Mouse (Mus musculus): ENCODE measurements around the gene Ppp1r13l. TPM values are rescaled to one million over a fixed set of nuclear protein-coding genes. Genes with fewer than 3 reads are reported as not detected.

Ppp1r13l gene
- polyA plus RNA-seq, 1 experiment from 2014 or later: 13.6 TPM

DNA sequence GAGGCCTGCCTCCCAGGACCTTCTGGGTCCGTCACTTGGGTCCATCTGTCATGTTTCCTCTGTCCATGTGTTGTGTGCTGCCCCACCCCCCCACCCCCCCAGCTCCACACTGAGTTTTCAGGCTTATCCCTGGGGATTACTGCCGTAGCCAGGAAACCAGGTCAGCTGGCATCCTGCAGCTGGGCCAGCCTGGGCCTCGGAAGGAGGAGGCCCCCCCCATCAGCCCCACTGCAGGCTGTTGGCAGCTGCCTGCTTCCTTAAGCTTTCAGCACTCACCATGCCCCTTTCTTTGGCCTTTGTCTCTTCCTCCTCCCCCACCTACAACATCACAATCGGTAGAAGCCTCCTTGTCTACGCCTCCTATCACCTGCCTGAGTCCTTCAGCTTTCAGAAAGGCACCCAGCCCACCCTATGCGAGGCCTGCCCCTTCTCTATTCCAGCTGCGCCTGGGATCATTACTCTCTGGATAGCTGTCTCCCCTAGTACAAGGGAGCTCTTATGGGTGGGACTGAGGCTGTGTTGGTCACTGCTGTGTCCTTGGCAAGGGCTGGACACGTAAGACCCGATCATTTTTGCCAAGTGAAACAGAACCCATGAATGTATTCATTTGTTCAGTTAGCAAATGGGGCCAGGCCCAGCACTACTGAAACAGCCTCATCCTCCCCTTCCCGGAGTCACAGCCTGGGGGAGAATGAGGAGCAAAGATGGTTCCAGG, 29.3 kb downstream of the Ppp1r13l start:
- ATAC-seq (replicated peaks; ENCODE audit: extremely low read depth, insufficient read depth, low FRiP score): no peak
- Histone ChIP-seq H3K4me1 (ENCODE audit: control insufficient read depth, insufficient read depth, low read length) (no peaks in the 10 kb centered on the region), H3K4me3 (ENCODE audit: low read length) (no peak overlapping the region), H3K27me3 (ENCODE audit: control insufficient read depth, insufficient read depth, low read length) (no peaks in the 10 kb centered on the region), H3K36me3 (ENCODE audit: control insufficient read depth, insufficient read depth) (peaks cover 61% of the 10 kb centered on the region), H3K9me3 (replicated peaks; ENCODE audit: control insufficient read depth, low read length) (no peaks in the 10 kb centered on the region), H3K27ac (ENCODE audit: low read length) (no peak overlapping the region), H3K9ac (ENCODE audit: low read length) (no peak overlapping the region), H3K4me2 (ENCODE audit: low read depth, low read length) (no peak overlapping the region)
- 68% methylated on average over 9 of the region's 10 CpGs for WGBS

GRCm38 (mm10) chr7:19394484-19394883, 34.9 kb downstream of the Ppp1r13l start:
- no peaks in the 10 kb centered on the region for H3K4me1 ChIP-seq (ENCODE audit: control insufficient read depth, insufficient read depth, low read length)
- H3K9ac ChIP-seq (ENCODE audit: low read length): no peak overlapping the region
- no peaks in the 10 kb centered on the region for H3K9me3 ChIP-seq (replicated peaks; ENCODE audit: control insufficient read depth, low read length)
- 86% methylated on average over 8 of the region's 8 CpGs for WGBS
- H3K4me3 ChIP-seq (ENCODE audit: low read length): no peak overlapping the region
- ATAC-seq (replicated peaks; ENCODE audit: extremely low read depth, insufficient read depth, low FRiP score): no peak
- H3K27ac ChIP-seq (ENCODE audit: low read length): no peak overlapping the region
- H3K4me2 ChIP-seq (ENCODE audit: low read depth, low read length): no peak overlapping the region
- peaks cover 45% of the 10 kb centered on the region for H3K36me3 ChIP-seq (ENCODE audit: control insufficient read depth, insufficient read depth)
- no peaks in the 10 kb centered on the region for H3K27me3 ChIP-seq (ENCODE audit: control insufficient read depth, insufficient read depth, low read length)

DNA sequence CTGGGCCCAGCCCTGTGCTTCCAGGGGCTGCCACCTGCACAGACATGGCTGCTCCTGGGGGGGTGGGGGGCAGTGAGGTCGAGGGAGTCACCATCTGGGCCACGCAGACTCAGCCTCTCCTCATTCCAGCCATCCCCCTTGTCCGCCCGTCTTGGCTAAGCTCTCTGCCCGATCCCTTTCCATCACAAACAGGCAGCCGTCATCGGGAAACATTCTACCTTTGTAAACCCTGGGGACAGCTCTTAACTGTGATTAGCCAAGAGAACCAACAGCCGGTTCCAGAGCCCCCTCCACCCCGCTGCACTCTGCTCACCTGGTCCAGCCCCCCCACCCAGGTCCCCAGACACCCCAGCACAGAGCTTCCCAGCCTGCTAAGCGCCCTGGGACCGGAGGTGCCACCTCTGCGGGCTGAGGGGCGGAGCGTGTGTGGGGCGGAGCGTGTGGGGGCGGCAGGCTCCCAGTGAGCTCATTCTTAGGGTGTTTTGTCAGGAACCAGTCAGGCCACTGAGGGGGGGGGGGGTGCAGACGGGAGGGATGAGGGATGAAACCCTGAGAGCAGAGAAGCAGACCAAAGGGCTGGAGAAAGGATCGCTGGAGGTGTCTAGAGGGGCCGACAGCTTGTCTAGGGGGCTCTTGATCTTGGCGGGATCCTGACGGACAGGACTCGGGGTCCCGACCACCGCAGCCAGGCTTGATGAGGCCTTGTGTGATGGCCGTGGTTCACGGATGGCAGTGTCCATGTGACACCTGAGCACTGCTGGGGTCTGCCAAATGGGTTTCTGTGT, 40.1 kb downstream of the Ppp1r13l start:
- peaks cover 28% of the 10 kb centered on the region for H3K27me3 ChIP-seq (ENCODE audit: control insufficient read depth, insufficient read depth, low read length)

GRCm38 (mm10) chr7:19400946-19401345, 41.4 kb downstream of the Ppp1r13l start:
- H3K9ac ChIP-seq (ENCODE audit: low read length): no peak overlapping the region
- no peak overlapping the region for H3K4me2 ChIP-seq (ENCODE audit: low read depth, low read length)
- H3K36me3 ChIP-seq (ENCODE audit: control insufficient read depth, insufficient read depth): no peaks in the 10 kb centered on the region
- H3K4me3 ChIP-seq (ENCODE audit: low read length): no peak overlapping the region
- peaks cover 6% of the 10 kb centered on the region for H3K4me1 ChIP-seq (ENCODE audit: control insufficient read depth, insufficient read depth, low read length)
- H3K9me3 ChIP-seq (replicated peaks; ENCODE audit: control insufficient read depth, low read length): peaks cover 5% of the 10 kb centered on the region
- ATAC-seq (replicated peaks; ENCODE audit: extremely low read depth, insufficient read depth, low FRiP score): no peak
- 78% methylated on average over 4 of the region's 4 CpGs for WGBS
- peaks cover 32% of the 10 kb centered on the region for H3K27me3 ChIP-seq (ENCODE audit: control insufficient read depth, insufficient read depth, low read length)
- no peak overlapping the region for H3K27ac ChIP-seq (ENCODE audit: low read length)

More for the DNA sequence above, 40.1 kb downstream of the Ppp1r13l start:
- H3K4me2 ChIP-seq (ENCODE audit: low read depth, low read length): peak overlapping the region; percentile 73
- H3K9me3 ChIP-seq (replicated peaks; ENCODE audit: control insufficient read depth, low read length): peaks cover 5% of the 10 kb centered on the region
- peaks cover 3% of the 10 kb centered on the region for H3K4me1 ChIP-seq (ENCODE audit: control insufficient read depth, insufficient read depth, low read length)
- H3K36me3 ChIP-seq (ENCODE audit: control insufficient read depth, insufficient read depth): peaks cover 4% of the 10 kb centered on the region
- no peak overlapping the region for H3K27ac ChIP-seq (ENCODE audit: low read length)
- WGBS: 2% methylated on average over 26 of the region's 27 CpGs
- ATAC-seq (replicated peaks; ENCODE audit: extremely low read depth, insufficient read depth, low FRiP score): peak; percentile 47
- H3K4me3 ChIP-seq (ENCODE audit: low read length): peak overlapping the region; percentile 46
- H3K9ac ChIP-seq (ENCODE audit: low read length): peak overlapping the region; percentile 62

- no peak for ATAC-seq (replicated peaks; ENCODE audit: extremely low read depth, insufficient read depth, low FRiP score)
- no peak overlapping the region for H3K9ac ChIP-seq (ENCODE audit: low read length)
Observed at GRCm38 (mm10) chr7:19402535-19403112, 43.1 kb downstream of the Ppp1r13l start.

GRCm38 (mm10) chr7:19403731-19404296, 44.3 kb downstream of the Ppp1r13l start, which contains the start of gene Klc3:
Klc3 (minus strand) TSS chr7:19404104.
- Histone ChIP-seq H3K4me3 (ENCODE audit: low read length) (peak within 1 kb of the TSS; percentile 74), H3K4me1 (ENCODE audit: control insufficient read depth, insufficient read depth, low read length) (peaks cover 6% of the 10 kb centered on the region), H3K9ac (ENCODE audit: low read length) (peak within 1 kb of the TSS; percentile 73), H3K36me3 (ENCODE audit: control insufficient read depth, insufficient read depth) (no peaks in the 10 kb centered on the region), H3K27me3 (ENCODE audit: control insufficient read depth, insufficient read depth, low read length) (peaks cover 32% of the 10 kb centered on the region), H3K4me2 (ENCODE audit: low read depth, low read length) (peak within 1 kb of the TSS; percentile 99), H3K9me3 (replicated peaks; ENCODE audit: control insufficient read depth, low read length) (peaks cover 5% of the 10 kb centered on the region), H3K27ac (ENCODE audit: low read length) (no peak within 1 kb of the TSS)
- WGBS: under 1% methylated on average over 62 of the region's 62 CpGs
- ATAC-seq (replicated peaks; ENCODE audit: extremely low read depth, insufficient read depth, low FRiP score): peak; percentile 49

More at GRCm38 (mm10) chr7:19402535-19403112, 43.1 kb downstream of the Ppp1r13l start:
- no peak overlapping the region for H3K4me2 ChIP-seq (ENCODE audit: low read depth, low read length)
- peaks cover 32% of the 10 kb centered on the region for H3K27me3 ChIP-seq (ENCODE audit: control insufficient read depth, insufficient read depth, low read length)
- H3K4me3 ChIP-seq (ENCODE audit: low read length): no peak overlapping the region
- peaks cover 5% of the 10 kb centered on the region for H3K9me3 ChIP-seq (replicated peaks; ENCODE audit: control insufficient read depth, low read length)
- no peaks in the 10 kb centered on the region for H3K36me3 ChIP-seq (ENCODE audit: control insufficient read depth, insufficient read depth)
- peaks cover 6% of the 10 kb centered on the region for H3K4me1 ChIP-seq (ENCODE audit: control insufficient read depth, insufficient read depth, low read length)
- WGBS: 78% methylated on average over 9 of the region's 9 CpGs
- H3K27ac ChIP-seq (ENCODE audit: low read length): no peak overlapping the region

DNA sequence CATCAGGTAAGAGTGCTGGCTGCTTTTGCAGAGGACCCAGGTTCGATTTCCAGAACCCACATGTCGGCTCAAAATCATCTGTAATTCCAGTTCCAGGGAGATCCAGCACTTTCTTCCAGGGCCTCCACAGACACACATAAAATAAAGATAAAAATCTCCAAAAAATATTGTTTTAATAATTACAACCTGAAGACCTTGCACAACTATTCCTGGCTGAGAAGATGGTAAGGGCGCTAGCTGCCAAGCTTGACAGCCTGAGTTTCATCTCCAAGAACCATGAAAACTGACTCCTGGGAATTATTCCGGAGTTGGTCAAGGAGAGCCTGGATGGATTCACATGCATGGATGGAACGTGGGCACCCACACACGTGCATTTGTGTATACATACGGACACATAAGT, 44.9 kb downstream of the Ppp1r13l start, which contains the start of gene Ckm:
Gene Ckm, plus strand, starts transcription at position 301 of the 400 bp plus-strand sequence.
- Histone ChIP-seq H3K4me3 (ENCODE audit: low read length) (peak within 1 kb of the TSS; percentile 74), H3K4me1 (ENCODE audit: control insufficient read depth, insufficient read depth, low read length) (peaks cover 7% of the 10 kb centered on the region), H3K9me3 (replicated peaks; ENCODE audit: control insufficient read depth, low read length) (peaks cover 5% of the 10 kb centered on the region), H3K27me3 (ENCODE audit: control insufficient read depth, insufficient read depth, low read length) (peaks cover 32% of the 10 kb centered on the region), H3K36me3 (ENCODE audit: control insufficient read depth, insufficient read depth) (no peaks in the 10 kb centered on the region), H3K27ac (ENCODE audit: low read length) (no peak within 1 kb of the TSS), H3K9ac (ENCODE audit: low read length) (peak within 1 kb of the TSS; percentile 73), H3K4me2 (ENCODE audit: low read depth, low read length) (peak within 1 kb of the TSS; percentile 99)
- no peak for ATAC-seq (replicated peaks; ENCODE audit: extremely low read depth, insufficient read depth, low FRiP score)
- 48% methylated on average over 7 of the region's 7 CpGs for WGBS

- Histone ChIP-seq H3K9ac (ENCODE audit: low read length) (peak overlapping the region; percentile 54; the same call in 1 of the 2 replicates), H3K4me3 (ENCODE audit: low read length) (no peak overlapping the region)
Observed at GRCm38 (mm10) chr7:19405417-19405816, 45.9 kb downstream of the Ppp1r13l start.

More at GRCm38 (mm10) chr7:19405417-19405816, 45.9 kb downstream of the Ppp1r13l start:
- H3K36me3 ChIP-seq (ENCODE audit: control insufficient read depth, insufficient read depth): no peaks in the 10 kb centered on the region
- H3K4me2 ChIP-seq (ENCODE audit: low read depth, low read length): peak overlapping the region; percentile 50; the same call in 1 of the 2 replicates
- peaks cover 14% of the 10 kb centered on the region for H3K4me1 ChIP-seq (ENCODE audit: control insufficient read depth, insufficient read depth, low read length)
- no peak overlapping the region for H3K27ac ChIP-seq (ENCODE audit: low read length)
- WGBS: 4% methylated on average over 19 of the region's 19 CpGs
- peaks cover 30% of the 10 kb centered on the region for H3K27me3 ChIP-seq (ENCODE audit: control insufficient read depth, insufficient read depth, low read length)
- ATAC-seq (replicated peaks; ENCODE audit: extremely low read depth, insufficient read depth, low FRiP score): 0 out of 2 replicates have a peak, but pooled peaks have one; percentile 14
- peaks cover 5% of the 10 kb centered on the region for H3K9me3 ChIP-seq (replicated peaks; ENCODE audit: control insufficient read depth, low read length)
